Mouse (Mus musculus) left cerebral cortex, adult 9 months (tissue): ENCODE measurements around the gene Speg.

Source experiments
- DNase-seq, 2 experiments: peaks; one replicate each; pipeline ENCODE4 v3.0.0; 2022; ENCODE audit warnings: low spot score in 2 of 2

Gene Speg

GRCm38 (mm10) chr1:75393846-75394245, 18.7 kb downstream of the Speg start:
- DNase-seq, result no peak

- DNase-seq, result peak in 1 of 2 experiments; percentile 56
Observed at GRCm38 (mm10) chr1:75398761-75399402, 23.8 kb downstream of the Speg start.

- DNase-seq, result no peak
Observed at GRCm38 (mm10) chr1:75399755-75400492, 24.8 kb downstream of the Speg start.

- DNase-seq, result no peak
Observed at GRCm38 (mm10) chr1:75400493-75401115, 25.5 kb downstream of the Speg start.

- no peak for DNase-seq
Observed at GRCm38 (mm10) chr1:75405547-75405946, 30.4 kb downstream of the Speg start.

- DNase-seq, result no peak
Observed at GRCm38 (mm10) chr1:75406173-75406572, 31.1 kb downstream of the Speg start.

- no peak for DNase-seq
Observed at GRCm38 (mm10) chr1:75407056-75407455, 32.0 kb downstream of the Speg start.

- no peak for DNase-seq
Observed at GRCm38 (mm10) chr1:75408210-75408609, 33.1 kb downstream of the Speg start.

GRCm38 (mm10) chr1:75409950-75410349, 34.9 kb downstream of the Speg start:
- no peak for DNase-seq

- no peak for DNase-seq
Observed at GRCm38 (mm10) chr1:75412196-75412595, 37.1 kb downstream of the Speg start.

- peak in 1 of 2 experiments; percentile 47 for DNase-seq
Observed at GRCm38 (mm10) chr1:75413749-75414148, 38.7 kb downstream of the Speg start.

GRCm38 (mm10) chr1:75421794-75422193, 46.7 kb downstream of the Speg start:
- no peak for DNase-seq

- no peak for DNase-seq
Observed at GRCm38 (mm10) chr1:75422216-75422822, 47.2 kb downstream of the Speg start.

GRCm38 (mm10) chr1:75422823-75423471, 47.9 kb downstream of the Speg start:
- DNase-seq, result no peak

GRCm38 (mm10) chr1:75423780-75424390, 48.8 kb downstream of the Speg start:
- DNase-seq, result no peak

- DNase-seq, result peak in 1 of 2 experiments; percentile 67
Observed at GRCm38 (mm10) chr1:75425796-75426471, 50.8 kb downstream of the Speg start.

- DNase-seq, result peak in 1 of 2 experiments; percentile 87
Observed at GRCm38 (mm10) chr1:75435475-75436328, 60.6 kb downstream of the Speg start, which contains the start of gene Gmppa. TSS of gene Gmppa (plus strand) at chr1:75435930.

GRCm38 (mm10) chr1:75438782-75439181, 63.7 kb downstream of the Speg start:
- no peak for DNase-seq

- DNase-seq, result no peak
Observed at GRCm38 (mm10) chr1:75440661-75441060, 65.6 kb downstream of the Speg start.

- no peak for DNase-seq
Observed at GRCm38 (mm10) chr1:75441471-75441996, 66.4 kb downstream of the Speg start.
